Mouse (Mus musculus) testis, adult 10 weeks (tissue): Measurements from ENCODE around the gene Olfr704. TPM values are rescaled to one million over a fixed set of nuclear protein-coding genes. Genes with fewer than 3 reads are reported as not detected.

ENCODE experiments used
- polyA plus RNA-seq: library from polyadenylated mRNA; stranded (reverse); fragments of 350-450 nt; fragmentation: Illumina TruSeq; extraction: RNeasy Lipid Tissue Mini Kit (QIAGEN cat#74804); gene quantifications from one replicate; pipeline ENCODE4 v1.2.3, GENCODE M21; 2014; ENCODE audit warnings: low read depth, low replicate concordance

Gene Olfr704
- polyA plus RNA-seq = not detected

GRCm38 (mm10) chr7:106862885-106863284 is at the start of gene Olfr704:
Gene Olfr704, plus strand, starts transcription at chr7:106863185.

GRCm38 (mm10) chr7:106813829-106814228 is 49.2 kb upstream of the Olfr704 start, which contains the start of gene Olfr701:
Gene Olfr701, plus strand, starts transcription at chr7:106814129.

GRCm38 (mm10) chr7:106833793-106834192 is 29.2 kb upstream of the Olfr704 start, which contains the start of gene Olfr702:
Gene Olfr702, minus strand, starts transcription at chr7:106833893.

GRCm38 (mm10) chr7:106843060-106843459 is 19.9 kb upstream of the Olfr704 start, which contains the start of gene Olfr703:
Gene Olfr703, plus strand, starts transcription at chr7:106843360.

GRCm38 (mm10) chr7:106876791-106877190 is 13.8 kb downstream of the Olfr704 start, which contains the start of gene Olfr705:
Gene Olfr705, minus strand, starts transcription at chr7:106876891.

GRCm38 (mm10) chr7:106888062-106888461 is 25.1 kb downstream of the Olfr704 start, which contains the start of gene Olfr706:
Gene Olfr706, minus strand, starts transcription at chr7:106888162.

GRCm38 (mm10) chr7:106901141-106901540 is 38.2 kb downstream of the Olfr704 start, which contains the start of gene Olfr707:
Gene Olfr707, minus strand, starts transcription at chr7:106901241.

GRCm38 (mm10) chr7:106907676-106908075 is 44.7 kb downstream of the Olfr704 start, which contains the start of gene Olfr1532-ps1:
Gene Olfr1532-ps1, plus strand, starts transcription at chr7:106908001.

Other genes with a start within 250 kb of the Olfr704 start
- not detected for gene Olfr693, start 182.6 kb upstream of the Olfr704 start, polyA plus RNA-seq
- not detected for gene Olfr694, start 171.4 kb upstream of the Olfr704 start, polyA plus RNA-seq
- gene Olfr695, start 146.8 kb upstream of the Olfr704 start, polyA plus RNA-seq = not detected
- 2.3 TPM for gene Olfr697, start 120.7 kb upstream of the Olfr704 start, polyA plus RNA-seq
- not detected for gene Olfr698, start 107.8 kb upstream of the Olfr704 start, polyA plus RNA-seq
- 0.18 TPM for gene Olfr699, start 70.0 kb upstream of the Olfr704 start, polyA plus RNA-seq
- gene Olfr700, start 54.4 kb upstream of the Olfr704 start, polyA plus RNA-seq = 0.81 TPM
- 19.2 TPM for gene Olfr701, start 49.1 kb upstream of the Olfr704 start, polyA plus RNA-seq
- gene Olfr702, start 29.3 kb upstream of the Olfr704 start, polyA plus RNA-seq = not detected
- gene Olfr703, start 19.8 kb upstream of the Olfr704 start, polyA plus RNA-seq = 1.0 TPM
- gene Olfr705, start 13.7 kb downstream of the Olfr704 start, polyA plus RNA-seq = not detected
- not detected for gene Olfr706, start 25.0 kb downstream of the Olfr704 start, polyA plus RNA-seq
- gene Olfr707, start 38.1 kb downstream of the Olfr704 start, polyA plus RNA-seq = not detected
- not detected for gene Olfr1532-ps1, start 44.8 kb downstream of the Olfr704 start, polyA plus RNA-seq
- gene Olfr709-ps1, start 69.0 kb downstream of the Olfr704 start, polyA plus RNA-seq = not detected
- gene Olfr710, start 85.1 kb downstream of the Olfr704 start, polyA plus RNA-seq = not detected
- gene Olfr6, start 100.8 kb downstream of the Olfr704 start, polyA plus RNA-seq = 0.07 TPM
- not detected for gene Olfr711, start 112.3 kb downstream of the Olfr704 start, polyA plus RNA-seq
- not detected for gene Olfr2, start 142.9 kb downstream of the Olfr704 start, polyA plus RNA-seq
- gene Olfr713, start 168.0 kb downstream of the Olfr704 start, polyA plus RNA-seq = not detected
- gene Olfr714, start 207.8 kb downstream of the Olfr704 start, polyA plus RNA-seq = not detected
- not detected for gene Olfr17, start 230.0 kb downstream of the Olfr704 start, polyA plus RNA-seq
- 0.04 TPM for gene Olfr715b, start 247.2 kb downstream of the Olfr704 start, polyA plus RNA-seq